Mouse (Mus musculus): Measurements from ENCODE around the gene Erbb4.

- no peak for TF ChIP-seq CTCF (IDR thresholded peaks at IDR 0.05; ENCODE audit: low read depth, low read length)
- no peak for TF ChIP-seq POLR2A (IDR thresholded peaks at IDR 0.05; ENCODE audit: borderline replicate concordance, low read depth, low read length)
Observed at GRCm38 (mm10) chr1:68872976-68873634, 234.8 kb downstream of the Erbb4 start.
